Comparison of ENCODE assay signal across 18 mouse cellular contexts in genomic region chr12:110458667-110459066, GRCm38 (mm10). TPM values are rescaled to one million over a fixed set of nuclear protein-coding genes. Genes with fewer than 3 reads are reported as not detected.
DNase-seq lines count a peak whose midpoint lies in the region; ATAC-seq and TF ChIP-seq lines count a peak whose summit lies in the region.
"Had no signal": no experiment of that assay in that cellular context is flagged by ENCODE, and none has a peak within 500 bp of the region (broad histone marks: within the 10 kb centered on the region; RNA-seq: fewer than 3 reads in every experiment).

No protein-coding gene starts in this region.

- H3K4me2 ChIP-seq in heart, embryonic 14.5 days (ENCODE audit: low read length): no peak overlapping the region
- H3K4me2 ChIP-seq in liver, postnatal 0 days (ENCODE audit: low read depth, low read length): no peak overlapping the region
- H3K4me2 ChIP-seq in stomach, postnatal 0 days (replicated peaks; ENCODE audit: low read depth): no peak overlapping the region
- H3K4me2 ChIP-seq: limb, embryonic 13.5 days; midbrain, embryonic 11.5 days had no signal

- no peaks in the 10 kb centered on the region for H3K9me3 ChIP-seq in heart, embryonic 14.5 days (ENCODE audit: control insufficient read depth, low read length)
- H3K9me3 ChIP-seq in liver, postnatal 0 days (ENCODE audit: low read length): no peaks in the 10 kb centered on the region
- no peaks in the 10 kb centered on the region for H3K9me3 ChIP-seq in stomach, postnatal 0 days (ENCODE audit: control insufficient read depth, low read length)
- H3K9me3 ChIP-seq: limb, embryonic 13.5 days had no signal

- intact Hi-C loops in heart, postnatal 25 days (cut with DNase I): loop anchor here (10.0 kb wide), 2 partner anchors 86 to 246 kb away; partner anchors contain the start of gene Hsp90aa1

- H3K36me3 ChIP-seq in heart, embryonic 14.5 days (ENCODE audit: control insufficient read depth, insufficient read depth, low read length): no peaks in the 10 kb centered on the region
- H3K36me3 ChIP-seq in liver, postnatal 0 days (replicated peaks; ENCODE audit: insufficient read depth, low read length): no peaks in the 10 kb centered on the region
- no peaks in the 10 kb centered on the region for H3K36me3 ChIP-seq in stomach, postnatal 0 days (ENCODE audit: control insufficient read depth, insufficient read depth, low read length)

- no peaks in the 10 kb centered on the region for H3K27me3 ChIP-seq in heart, embryonic 14.5 days (ENCODE audit: control insufficient read depth, insufficient read depth, low read length)
- no peaks in the 10 kb centered on the region for H3K27me3 ChIP-seq in liver, postnatal 0 days (ENCODE audit: insufficient read depth, low read length)
- H3K27me3 ChIP-seq in stomach, postnatal 0 days (ENCODE audit: control insufficient read depth, insufficient read depth, low read length): no peaks in the 10 kb centered on the region
- H3K27me3 ChIP-seq: limb, embryonic 13.5 days had no signal

- WGBS in heart, embryonic 14.5 days: 38% methylated on average over 6 of the region's 6 CpGs
- 24% methylated on average over 6 of the region's 6 CpGs for WGBS in liver, postnatal 0 days (ENCODE audit: insufficient replicate concordance)
- 63% methylated on average over 6 of the region's 6 CpGs for whole genome bisulfite sequencing in stomach, postnatal 0 days

- no peak for TF ChIP-seq CTCF in liver, postnatal 0 days (IDR thresholded peaks at IDR 0.05; ENCODE audit: low read depth)
- TF ChIP-seq CTCF in stomach, postnatal 0 days (IDR thresholded peaks at IDR 0.05; ENCODE audit: low read depth): no peak

- H3K4me1 ChIP-seq in heart, embryonic 14.5 days (ENCODE audit: control insufficient read depth in 2 of 2, insufficient read depth in 2 of 2, low read length in 2 of 2): peaks cover 21 to 29% of the 10 kb centered on the region in 2 experiments
- H3K4me1 ChIP-seq in liver, postnatal 0 days (ENCODE audit: insufficient read depth): peaks cover 6% of the 10 kb centered on the region; the same call in 1 of the 2 replicates
- no peaks in the 10 kb centered on the region for H3K4me1 ChIP-seq in stomach, postnatal 0 days (replicated peaks; ENCODE audit: control insufficient read depth, insufficient read depth)
- H3K4me1 ChIP-seq: limb, embryonic 13.5 days had no signal

- peak overlapping the region in 1 of 2 experiments; percentile 49; a peak in 2 of 4 replicates for H3K27ac ChIP-seq in heart, embryonic 14.5 days (replicated peaks in 1 of 2; ENCODE audit: control insufficient read depth in 1 of 2, insufficient read depth in 1 of 2, low read depth in 2 of 2, low read length in 2 of 2)
- H3K27ac ChIP-seq in liver, postnatal 0 days (ENCODE audit: low read depth): peak overlapping the region; percentile 26; the same call in 1 of the 2 replicates
- no peak overlapping the region for H3K27ac ChIP-seq in stomach, postnatal 0 days (replicated peaks)
- H3K27ac ChIP-seq: kidney, postnatal 0 days; limb, embryonic 13.5 days had no signal

- ATAC-seq in heart, embryonic 14.5 days (ENCODE audit: insufficient number of reproducible peaks, insufficient read depth, low FRiP score, low read depth): no peak
- 0 out of 2 replicates have a peak, but pooled peaks have one; percentile 14 for ATAC-seq in liver, postnatal 0 days
- ATAC-seq in stomach, postnatal 0 days (ENCODE audit: low FRiP score, low TSS enrichment): no peak
- ATAC-seq in CD4-positive, CD25-positive, alpha-beta regulatory T cell, adult 4 months: no peak

- DNase-seq in heart, postnatal 25 days (ENCODE audit: low spot score): no peak
- DNase-seq in right cerebral cortex, postnatal 14 days: peak; percentile 38
- no peak for DNase-seq in right cerebral cortex, postnatal 4 days
- DNase-seq in liver, postnatal 0 days: no peak
- DNase-seq in stomach, postnatal 0 days (ENCODE audit: low spot score): no peak
- DNase-seq in kidney, adult 8-10 months: no peak
- DNase-seq: adrenal gland, postnatal 14 days; B cell, adult 2 months; cerebellum, adult 11 months; gastrocnemius, postnatal 25 days; heart, postnatal 10 days; layer of hippocampus, adult 9-11 months had no signal

- no peak overlapping the region for H3K4me3 ChIP-seq in heart, embryonic 14.5 days (ENCODE audit: control insufficient read depth in 1 of 2, insufficient read depth in 1 of 2, low read depth in 1 of 2, low read length in 2 of 2)
- H3K4me3 ChIP-seq in liver, postnatal 0 days (ENCODE audit: low read depth, low read length): no peak overlapping the region
- no peak overlapping the region for H3K4me3 ChIP-seq in stomach, postnatal 0 days (ENCODE audit: low read depth, low read length)
- H3K4me3 ChIP-seq: erythroblast, embryonic 14.5 days; limb, embryonic 13.5 days had no signal

- no peak for TF ChIP-seq EP300 in liver, postnatal 0 days (IDR thresholded peaks at IDR 0.05; ENCODE audit: low read depth)
- no peak for TF ChIP-seq EP300 in stomach, postnatal 0 days (optimal IDR thresholded peaks at IDR 0.05)

- H3K9ac ChIP-seq in heart, embryonic 14.5 days (ENCODE audit: low read length): 0 out of 2 replicates have a peak overlapping the region, but pooled peaks have one; percentile 7
- no peak overlapping the region for H3K9ac ChIP-seq in liver, postnatal 0 days (replicated peaks)
- no peak overlapping the region for H3K9ac ChIP-seq in stomach, postnatal 0 days (ENCODE audit: low read length)
- H3K9ac ChIP-seq: limb, embryonic 13.5 days had no signal

RNA-seq across cellular contexts. Expression of gene Ppp2r5c, which starts 11.7 kb away (rescaled TPM):
- polyA plus RNA-seq in heart, embryonic 14.5 days (2014; fragmentation: Nextera tagmentation; extraction: Ambion mirVana): 131 and 138 TPM in 2 replicates
- total RNA-seq in heart, postnatal 25 days (2021): 10 to 100 TPM; 90.4 to 91.5 TPM
- 53.3 and 55.5 TPM in 2 replicates for polyA plus RNA-seq in liver, postnatal 0 days (2015; fragmentation: Nextera tagmentation; extraction: Ambion mirVana)
- polyA plus RNA-seq in stomach, postnatal 0 days (2015; fragmentation: Nextera tagmentation; extraction: Ambion mirVana): 113 TPM in 2 replicates
- polyA plus RNA-seq in CD4-positive, CD25-positive, alpha-beta regulatory T cell, adult 4 months (2017; shearing (Covaris generic)): 100 to 1,000 TPM; 490 to 635 TPM
